Mouse (Mus musculus) kidney, embryonic 16.5 days (tissue): ENCODE measurements around the gene Baiap2. TPM values are rescaled to one million over a fixed set of nuclear protein-coding genes. Genes with fewer than 3 reads are reported as not detected.
A peak's percentile ranks its signal among the peaks of the same experiment; 100 is the strongest.

Source experiments
- ATAC-seq: fragments of 200-750 bp; cut with Nextera tagmentation; 2 replicates; pipeline ENCODE4 v1.8.0; 2017; ENCODE audit warnings: moderate TSS enrichment; ENCODE audit not compliant: low FRiP score, low TSS enrichment
- H3K27ac ChIP-seq: fragments of 300-500 bp; sonication (generic); 2 replicates; pipeline ENCODE4 v1.5.1; 2014; ENCODE audit warnings: low read length
- H3K27me3 ChIP-seq: fragments of 300-500 bp; sonication (generic); 2 replicates; pipeline ENCODE4 v1.6.1; 2014; ENCODE audit warnings: low read length, control low read depth, mixed read lengths; ENCODE audit not compliant: insufficient read depth
- H3K36me3 ChIP-seq: fragments of 300-500 bp; sonication (generic); 2 replicates; pipeline ENCODE4 v1.6.1; 2014; ENCODE audit warnings: low read length, control low read depth, mixed read lengths; ENCODE audit not compliant: insufficient read depth
- H3K4me1 ChIP-seq: fragments of 300-500 bp; sonication (generic); 2 replicates; pipeline ENCODE4 v1.6.1; 2014; ENCODE audit warnings: low read length, control low read depth, mixed read lengths; ENCODE audit not compliant: insufficient read depth
- H3K4me2 ChIP-seq: fragments of 300-500 bp; sonication (generic); replicated peaks from 2 replicates; pipeline ENCODE4 v1.6.1; 2014; ENCODE audit warnings: low read depth, low read length
- H3K4me3 ChIP-seq: fragments of 300-500 bp; sonication (generic); 2 replicates; pipeline ENCODE4 v1.5.1; 2014; ENCODE audit warnings: mild to moderate bottlenecking, low read length
- H3K9ac ChIP-seq: fragments of 300-500 bp; sonication (generic); replicated peaks from 2 replicates; pipeline ENCODE4 v1.6.1; 2014; ENCODE audit warnings: low read length
- H3K9me3 ChIP-seq: fragments of 300-500 bp; sonication (generic); 2 replicates; pipeline ENCODE4 v1.6.1; 2016; ENCODE audit warnings: low read length, control low read depth
- WGBS: fragments of 180-500 bp; shearing (Covaris S2); extraction: QIAGEN DNeasy Blood & Tissue Kit; methylation state at CpG from one replicate; pipeline ENCODE4 v1.1.7; 2014; 5-methylcytosine and 5-hydroxymethylcytosine counted together
- polyA plus RNA-seq: library from polyadenylated mRNA; unstranded; fragments of >200 nt; fragmentation: Nextera tagmentation; extraction: Ambion mirVana; gene quantifications from 2 replicates; pipeline ENCODE4 v1.2.1, GENCODE M21; 2015

The Baiap2 gene
- polyA plus RNA-seq, 1 experiment from 2014 or later, result 25.3 TPM

DNA sequence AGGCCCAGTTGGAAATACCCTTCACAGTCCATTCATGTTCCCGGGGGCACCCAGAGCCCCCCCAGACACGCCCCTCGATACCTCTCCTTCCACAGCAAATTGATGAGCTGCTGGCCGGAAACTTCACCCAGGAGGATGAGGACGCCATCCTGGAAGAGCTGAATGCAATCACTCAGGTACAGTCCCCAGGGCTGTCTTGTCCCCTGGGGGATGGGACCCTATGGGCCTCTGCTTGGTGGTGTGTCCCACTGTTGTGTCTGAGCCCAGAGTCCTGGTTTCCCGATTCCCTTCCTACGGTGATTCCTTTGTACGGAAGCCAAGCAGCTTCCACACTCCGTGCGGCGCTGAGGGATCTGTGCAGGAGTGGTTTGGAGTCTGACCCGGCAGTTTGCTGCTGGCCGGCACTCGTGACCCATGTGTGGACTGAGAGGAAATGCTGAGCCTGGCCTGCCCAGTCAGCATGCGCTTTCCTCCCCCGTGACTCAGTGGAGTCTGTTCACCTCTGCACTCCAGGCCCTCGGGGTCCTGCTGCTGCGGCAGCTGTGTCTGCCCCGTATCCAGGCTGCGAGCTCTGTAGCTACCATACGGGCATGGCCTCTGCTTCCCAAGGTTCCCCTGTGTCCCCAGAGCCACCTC is 25.6 kb upstream of the Baiap2 start:
- no peaks in the 10 kb centered on the region for H3K9me3 ChIP-seq
- no peak for ATAC-seq
- no peak overlapping the region for H3K4me3 ChIP-seq
- peaks cover 36% of the 10 kb centered on the region for H3K4me1 ChIP-seq
- H3K9ac ChIP-seq, result no peak overlapping the region
- peak overlapping the region; percentile 87; the same call in 1 of the 2 replicates for H3K27ac ChIP-seq
- peaks cover 27% of the 10 kb centered on the region for H3K36me3 ChIP-seq
- no peaks in the 10 kb centered on the region for H3K27me3 ChIP-seq
- 85% methylated on average over 21 of the region's 21 CpGs for WGBS
- H3K4me2 ChIP-seq, result peak overlapping the region; percentile 90; the same call in 1 of the 2 replicates

DNA sequence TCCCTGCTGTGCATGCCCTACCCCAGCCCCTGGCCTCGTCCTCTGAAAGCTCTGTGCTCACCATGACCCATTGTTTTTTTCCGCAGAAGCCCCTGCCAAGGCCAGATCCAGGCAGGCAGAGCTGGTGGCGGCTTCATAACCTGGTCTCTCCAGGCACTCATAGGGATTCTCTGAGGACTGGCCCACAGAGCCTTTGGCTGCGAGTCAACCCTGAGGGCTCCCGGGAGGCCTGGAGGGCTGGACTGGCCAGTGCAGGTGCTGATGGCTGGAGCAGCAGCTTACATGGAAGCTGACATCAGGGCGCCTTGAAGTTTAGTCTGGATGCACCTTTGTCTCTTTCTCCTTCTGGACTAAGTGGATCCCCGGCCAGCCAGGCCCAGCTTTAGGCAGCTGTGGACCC is 24.0 kb upstream of the Baiap2 start:
- H3K36me3 ChIP-seq, result peaks cover 27% of the 10 kb centered on the region
- no peak overlapping the region for H3K4me3 ChIP-seq
- ATAC-seq, result no peak
- no peak overlapping the region for H3K4me2 ChIP-seq
- no peaks in the 10 kb centered on the region for H3K27me3 ChIP-seq
- peaks cover 30% of the 10 kb centered on the region for H3K4me1 ChIP-seq
- 86% methylated on average over 7 of the region's 7 CpGs for WGBS
- no peaks in the 10 kb centered on the region for H3K9me3 ChIP-seq
- H3K27ac ChIP-seq, result no peak overlapping the region
- H3K9ac ChIP-seq, result no peak overlapping the region

DNA sequence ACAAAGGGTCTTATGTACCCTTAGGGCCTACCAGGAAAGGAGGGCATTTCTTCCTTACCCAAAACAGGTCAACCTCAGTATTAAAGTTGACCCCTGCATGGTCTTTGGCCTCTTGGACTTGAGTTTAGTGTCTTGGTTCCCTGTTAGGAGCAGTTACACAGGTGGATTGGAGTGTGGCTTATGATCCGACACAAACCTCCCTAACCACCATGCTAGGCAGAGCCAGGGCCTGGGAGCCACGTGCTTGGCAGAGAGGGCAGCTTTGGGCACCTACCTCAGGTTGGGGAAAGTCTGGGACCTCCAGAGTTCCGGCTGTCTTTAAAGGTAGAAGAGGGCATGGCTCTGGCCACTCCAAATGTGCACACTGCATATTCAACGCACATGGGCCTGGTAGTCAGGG is 23.1 kb upstream of the Baiap2 start:
- Histone ChIP-seq H3K27ac (no peak overlapping the region), H3K4me3 (no peak overlapping the region), H3K27me3 (no peaks in the 10 kb centered on the region), H3K9me3 (no peaks in the 10 kb centered on the region), H3K4me2 (no peak overlapping the region), H3K36me3 (peaks cover 27% of the 10 kb centered on the region), H3K9ac (no peak overlapping the region), H3K4me1 (peaks cover 27% of the 10 kb centered on the region)
- no peak for ATAC-seq
- WGBS, result 92% methylated on average over 4 of the region's 4 CpGs

DNA sequence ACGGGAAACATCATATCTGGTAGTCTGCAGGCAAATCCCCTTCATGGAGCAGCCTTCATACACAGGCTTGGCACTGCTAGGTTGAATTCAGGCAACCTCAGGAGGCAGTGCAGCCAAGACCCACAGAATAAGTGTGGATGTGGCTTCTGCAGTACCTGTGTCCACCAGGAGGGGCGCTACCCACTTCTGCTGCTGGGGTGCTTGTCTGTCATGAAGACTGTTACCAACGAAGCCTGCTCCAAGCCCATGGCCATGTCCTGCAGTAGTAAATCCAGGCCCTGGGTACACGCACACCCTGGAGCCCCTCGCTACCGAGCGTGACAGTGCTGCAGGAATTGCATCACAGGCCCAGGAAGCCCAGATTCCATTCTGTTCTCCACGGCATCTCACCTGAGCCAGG is 22.7 kb upstream of the Baiap2 start:
- Histone ChIP-seq H3K9ac (no peak overlapping the region), H3K4me2 (no peak overlapping the region), H3K4me1 (peaks cover 22% of the 10 kb centered on the region), H3K9me3 (no peaks in the 10 kb centered on the region), H3K36me3 (peaks cover 27% of the 10 kb centered on the region), H3K4me3 (no peak overlapping the region), H3K27me3 (no peaks in the 10 kb centered on the region), H3K27ac (no peak overlapping the region)
- no peak for ATAC-seq
- WGBS, result 65% methylated on average over 8 of the region's 8 CpGs

DNA sequence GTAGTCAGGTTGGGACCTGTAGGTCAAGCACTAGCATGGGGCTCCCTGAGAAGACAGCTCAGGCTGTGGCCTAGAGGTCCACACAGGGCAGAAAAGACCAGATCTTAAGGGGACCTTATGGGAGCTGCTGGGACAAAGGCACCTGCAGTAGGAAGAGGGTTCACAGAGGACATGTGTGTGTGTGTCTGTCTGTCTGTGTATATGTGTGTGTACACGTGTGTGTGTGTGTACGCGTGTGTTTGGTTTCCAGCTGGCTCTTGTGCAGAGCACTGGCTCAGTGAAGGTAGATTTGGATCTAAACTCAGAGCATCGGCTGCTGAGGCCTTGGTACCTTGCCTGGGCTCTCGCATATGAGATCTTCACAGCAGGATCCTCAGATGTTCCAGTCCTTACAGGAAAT is 21.9 kb upstream of the Baiap2 start:
- H3K9me3 ChIP-seq, result no peaks in the 10 kb centered on the region
- H3K4me2 ChIP-seq, result no peak overlapping the region
- H3K36me3 ChIP-seq, result peaks cover 27% of the 10 kb centered on the region
- H3K27ac ChIP-seq, result no peak overlapping the region
- 87% methylated on average over 5 of the region's 5 CpGs for WGBS
- no peak for ATAC-seq
- no peak overlapping the region for H3K9ac ChIP-seq
- H3K27me3 ChIP-seq, result no peaks in the 10 kb centered on the region
- H3K4me3 ChIP-seq, result no peak overlapping the region
- peaks cover 15% of the 10 kb centered on the region for H3K4me1 ChIP-seq

DNA sequence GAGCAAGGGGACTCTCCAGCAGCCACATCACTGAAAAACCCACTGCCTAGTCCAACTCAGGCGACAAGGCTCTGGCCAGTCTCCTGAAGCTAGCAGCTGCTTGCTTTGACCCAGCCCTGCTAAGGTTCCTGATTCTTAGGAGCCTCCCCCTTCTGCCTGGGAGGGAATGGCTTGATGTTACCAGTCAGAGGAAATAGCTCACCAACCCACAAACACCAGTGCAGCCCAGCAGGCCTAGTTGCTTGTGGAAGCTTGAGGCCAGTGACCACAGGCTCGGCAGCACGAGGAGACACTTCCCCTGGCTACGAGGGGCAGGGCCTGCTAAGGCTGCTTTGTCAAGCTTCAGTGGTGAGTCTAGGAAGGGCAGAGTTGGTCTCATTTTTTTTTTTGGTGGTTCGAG is 17.4 kb upstream of the Baiap2 start:
- no peaks in the 10 kb centered on the region for H3K36me3 ChIP-seq
- ATAC-seq, result no peak
- WGBS, result 69% methylated on average over 5 of the region's 5 CpGs

DNA sequence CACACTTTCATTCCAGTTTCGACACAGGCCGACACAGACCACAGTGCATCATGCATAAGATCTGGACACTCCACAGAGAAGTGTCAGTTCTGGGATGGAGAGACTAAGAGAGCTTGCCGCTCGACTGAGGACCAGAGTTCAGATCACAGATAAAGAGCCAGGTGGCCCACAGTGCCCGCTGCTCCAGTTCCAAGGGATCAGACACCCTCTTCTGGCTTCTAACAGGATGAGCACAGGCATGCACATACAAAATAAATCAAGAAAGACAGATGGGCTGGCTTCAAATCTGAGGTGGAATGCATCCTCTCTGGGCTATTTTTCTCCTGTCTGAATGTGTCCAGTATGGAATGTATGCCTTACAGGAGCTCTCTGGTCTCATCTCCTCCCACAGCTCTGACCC is 15.8 kb upstream of the Baiap2 start:
- Histone ChIP-seq H3K4me3 (no peak overlapping the region), H3K4me1 (0 out of 2 replicates have a peak, but pooled peaks cover 2% of the 10 kb centered on the region), H3K9me3 (no peaks in the 10 kb centered on the region), H3K9ac (no peak overlapping the region), H3K27me3 (no peaks in the 10 kb centered on the region), H3K4me2 (no peak overlapping the region), H3K36me3 (no peaks in the 10 kb centered on the region), H3K27ac (no peak overlapping the region)
- ATAC-seq, result no peak
- WGBS, result 53% methylated on average over 5 of the region's 5 CpGs

More for the DNA sequence above, 17.4 kb upstream of the Baiap2 start:
- H3K9ac ChIP-seq, result no peak overlapping the region
- no peaks in the 10 kb centered on the region for H3K27me3 ChIP-seq
- H3K4me1 ChIP-seq, result no peaks in the 10 kb centered on the region
- no peaks in the 10 kb centered on the region for H3K9me3 ChIP-seq
- no peak overlapping the region for H3K4me3 ChIP-seq
- no peak overlapping the region for H3K27ac ChIP-seq
- no peak overlapping the region for H3K4me2 ChIP-seq

DNA sequence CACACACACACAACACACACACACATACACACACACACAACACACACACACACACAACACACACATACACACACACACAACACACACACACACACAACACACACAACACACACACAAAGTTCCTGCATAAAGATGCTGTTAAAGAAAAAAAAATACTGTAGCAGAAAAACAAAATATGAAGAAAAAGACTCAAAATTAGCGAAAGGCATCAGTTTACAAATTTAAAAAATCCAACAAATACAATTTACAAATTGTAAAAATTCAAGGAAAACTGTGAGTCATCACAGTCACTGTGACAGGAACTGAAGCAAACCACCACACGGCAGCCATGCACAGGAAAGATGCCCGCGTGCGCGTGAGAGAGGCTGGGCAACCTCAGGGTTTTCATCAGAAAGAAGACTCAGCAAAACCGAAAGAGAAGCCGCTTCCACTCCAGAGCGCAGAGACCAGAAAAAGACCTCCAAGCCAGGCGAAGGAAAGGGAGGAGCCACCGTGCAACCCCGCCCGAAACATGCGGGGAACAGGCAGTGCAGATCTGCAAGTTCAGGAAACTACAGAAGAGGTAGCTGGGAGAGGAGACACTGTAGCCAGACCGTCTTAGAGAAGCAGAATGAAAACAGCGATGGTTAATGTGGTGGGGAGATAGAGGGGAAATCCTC is 14.4 kb upstream of the Baiap2 start:
- Histone ChIP-seq H3K36me3 (no peaks in the 10 kb centered on the region), H3K9me3 (no peaks in the 10 kb centered on the region), H3K27me3 (no peaks in the 10 kb centered on the region), H3K27ac (no peak overlapping the region), H3K9ac (no peak overlapping the region), H3K4me2 (0 out of 2 replicates have a peak overlapping the region, but pooled peaks have one; percentile 14), H3K4me3 (0 out of 2 replicates have a peak overlapping the region, but pooled peaks have one; percentile 6), H3K4me1 (0 out of 2 replicates have a peak, but pooled peaks cover 13% of the 10 kb centered on the region)
- no peak for ATAC-seq
- 70% methylated on average over 16 of the region's 16 CpGs for WGBS

DNA sequence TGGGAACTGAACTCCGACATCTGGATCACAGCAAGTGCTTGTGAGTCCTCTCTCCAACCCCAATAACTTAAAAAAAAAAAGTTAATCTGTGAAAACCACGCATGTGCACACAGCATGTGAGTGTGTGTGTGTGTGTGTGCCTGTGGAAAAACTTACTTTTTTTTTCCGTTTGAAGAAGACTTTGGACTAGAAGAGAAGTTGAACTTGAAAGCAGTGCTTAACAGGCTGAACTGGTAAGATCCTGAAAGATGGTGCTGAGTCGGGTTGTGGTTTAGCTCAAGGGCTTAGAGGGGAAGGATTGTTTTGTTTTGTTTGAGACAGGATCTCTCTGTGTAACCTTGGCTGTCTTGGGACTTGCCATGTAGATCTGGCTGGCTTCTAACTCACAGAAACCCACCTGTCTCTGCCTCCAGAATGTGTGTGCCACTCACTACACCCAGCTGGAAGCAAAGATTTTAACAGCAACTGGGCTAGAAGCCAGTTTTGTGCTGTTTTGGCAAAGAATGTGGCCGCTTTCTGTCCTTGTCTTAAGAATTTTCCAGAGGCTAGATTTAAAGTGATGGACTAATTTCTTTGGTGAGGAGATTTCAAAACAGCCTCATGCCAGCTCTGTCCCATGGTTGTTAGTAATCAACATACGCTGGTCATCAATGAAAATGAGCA is 12.8 kb upstream of the Baiap2 start:
- Histone ChIP-seq H3K4me2 (no peak overlapping the region), H3K9ac (no peak overlapping the region), H3K27ac (no peak overlapping the region), H3K9me3 (no peaks in the 10 kb centered on the region), H3K4me1 (peaks cover 24% of the 10 kb centered on the region), H3K36me3 (no peaks in the 10 kb centered on the region), H3K27me3 (no peaks in the 10 kb centered on the region), H3K4me3 (no peak overlapping the region)
- no peak for ATAC-seq
- WGBS, result 75% methylated on average over 6 of the region's 6 CpGs

DNA sequence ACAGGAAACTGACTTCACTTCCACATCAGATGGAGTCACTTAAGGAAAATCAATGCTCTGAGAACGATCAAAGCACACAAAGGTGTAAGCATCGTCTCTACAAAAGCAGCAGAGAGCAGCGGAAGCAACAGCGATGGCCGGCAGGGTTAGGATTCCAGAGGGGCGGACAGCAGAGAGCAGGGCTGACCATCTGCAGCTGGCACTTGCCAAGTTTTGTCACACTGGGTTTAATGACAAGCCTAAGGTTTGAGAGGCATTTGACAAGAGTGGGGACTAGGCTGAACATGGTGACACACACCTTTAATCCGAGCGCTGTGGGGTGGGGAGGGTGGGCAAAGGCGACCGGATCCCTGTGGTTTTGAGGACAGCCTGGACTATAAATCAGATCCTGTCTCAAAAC is 10.8 kb upstream of the Baiap2 start:
- WGBS, result 46% methylated on average over 10 of the region's 10 CpGs
- Histone ChIP-seq H3K9ac (no peak overlapping the region), H3K27me3 (no peaks in the 10 kb centered on the region), H3K36me3 (no peaks in the 10 kb centered on the region), H3K4me2 (peak overlapping the region; percentile 18), H3K9me3 (no peaks in the 10 kb centered on the region), H3K4me1 (peaks cover 30% of the 10 kb centered on the region), H3K4me3 (no peak overlapping the region), H3K27ac (0 out of 2 replicates have a peak overlapping the region, but pooled peaks have one; percentile 43)
- ATAC-seq, result no peak
